Mouse (Mus musculus): ENCODE results near the gene Tsga10. TPM values are rescaled to one million over a fixed set of nuclear protein-coding genes. Genes with fewer than 3 reads are reported as not detected.
"Not testable (repeated sequence)": the region's sequence is repeated elsewhere in the genome, so short reads cannot be mapped to it uniquely, and the experiment has no call there.

Gene Tsga10
- total and polyA plus RNA-seq, 2 experiments from 2014 or later: 10.2 to 15.9 TPM

GRCm38 (mm10) chr1:37717415-37718195 lies 148.6 kb downstream of the Tsga10 start:
- 80% methylated on average over 14 of the region's 14 CpGs for WGBS
- Histone ChIP-seq H3K36me3 (ENCODE audit: insufficient read depth) (no peaks in the 10 kb centered on the region), H3K4me3 (ENCODE audit: low read depth, low read length) (no peak overlapping the region), H3K4me1 (ENCODE audit: insufficient read depth) (no peaks in the 10 kb centered on the region), H3K27ac (ENCODE audit: low read depth, low read length) (no peak overlapping the region), H3K4me2 (ENCODE audit: low read depth) (no peak overlapping the region), H3K9me3 (ENCODE audit: low read length) (no peaks in the 10 kb centered on the region), H3K9ac (no peak overlapping the region), H3K27me3 (ENCODE audit: insufficient read depth, low read length) (peaks cover 9% of the 10 kb centered on the region)
- no peak for DNase-seq
- no peak for ATAC-seq
- no peak for TF ChIP-seq CTCF (IDR thresholded peaks at IDR 0.05; ENCODE audit: low read depth)

- H3K9me3 ChIP-seq (ENCODE audit: low read length); H3K4me3 ChIP-seq (ENCODE audit: low read depth, low read length); H3K27me3 ChIP-seq (ENCODE audit: insufficient read depth, low read length); H3K36me3 ChIP-seq (ENCODE audit: insufficient read depth); H3K4me1 ChIP-seq (ENCODE audit: insufficient read depth); H3K9ac ChIP-seq; ATAC-seq; H3K27ac ChIP-seq (ENCODE audit: low read depth, low read length); H3K4me2 ChIP-seq (ENCODE audit: low read depth); DNase-seq: not testable (repeated sequence)
- WGBS: 81% methylated on average over 4 of the region's 4 CpGs
These were observed 153.9 kb downstream of the Tsga10 start for GRCm38 (mm10) chr1:37712357-37712737.

- no peaks in the 10 kb centered on the region for H3K4me1 ChIP-seq (ENCODE audit: insufficient read depth)
- 93% methylated on average over 10 of the region's 10 CpGs for WGBS
- H3K36me3 ChIP-seq (ENCODE audit: insufficient read depth): no peaks in the 10 kb centered on the region
- no peak overlapping the region for H3K27ac ChIP-seq (ENCODE audit: low read depth, low read length)
- H3K4me3 ChIP-seq (ENCODE audit: low read depth, low read length): no peak overlapping the region
- DNase-seq (no peak), ATAC-seq (no peak)
- no peaks in the 10 kb centered on the region for H3K27me3 ChIP-seq (ENCODE audit: insufficient read depth, low read length)
- TF ChIP-seq CTCF (IDR thresholded peaks at IDR 0.05; ENCODE audit: low read depth): no peak
- no peak overlapping the region for H3K4me2 ChIP-seq (ENCODE audit: low read depth)
- no peaks in the 10 kb centered on the region for H3K9me3 ChIP-seq (ENCODE audit: low read length)
- H3K9ac ChIP-seq: no peak overlapping the region
These were observed 154.5 kb downstream of the Tsga10 start for GRCm38 (mm10) chr1:37711596-37712356.

GRCm38 (mm10) chr1:37711082-37711481 lies 155.1 kb downstream of the Tsga10 start:
- 93% methylated on average over 5 of the region's 5 CpGs for WGBS
- no peaks in the 10 kb centered on the region for H3K9me3 ChIP-seq (ENCODE audit: low read length)
- no peaks in the 10 kb centered on the region for H3K27me3 ChIP-seq (ENCODE audit: insufficient read depth, low read length)
- H3K27ac ChIP-seq (ENCODE audit: low read depth, low read length): no peak overlapping the region
- DNase-seq (no peak), ATAC-seq (no peak)
- TF ChIP-seq CTCF (IDR thresholded peaks at IDR 0.05; ENCODE audit: low read depth): no peak
- no peak overlapping the region for H3K4me2 ChIP-seq (ENCODE audit: low read depth)
- H3K36me3 ChIP-seq (ENCODE audit: insufficient read depth): no peaks in the 10 kb centered on the region
- no peak overlapping the region for H3K9ac ChIP-seq
- no peak overlapping the region for H3K4me3 ChIP-seq (ENCODE audit: low read depth, low read length)
- H3K4me1 ChIP-seq (ENCODE audit: insufficient read depth): no peaks in the 10 kb centered on the region

- no peak overlapping the region for H3K27ac ChIP-seq (ENCODE audit: low read depth, low read length)
- TF ChIP-seq CTCF (IDR thresholded peaks at IDR 0.05; ENCODE audit: low read depth): no peak
- H3K4me2 ChIP-seq (ENCODE audit: low read depth): no peak overlapping the region
- H3K9ac ChIP-seq: no peak overlapping the region
- WGBS: 68% methylated on average over 8 of the region's 8 CpGs
- H3K4me3 ChIP-seq (ENCODE audit: low read depth, low read length): no peak overlapping the region
- ATAC-seq (no peak), DNase-seq (no peak)
- H3K27me3 ChIP-seq (ENCODE audit: insufficient read depth, low read length): no peaks in the 10 kb centered on the region
- no peaks in the 10 kb centered on the region for H3K4me1 ChIP-seq (ENCODE audit: insufficient read depth)
- H3K9me3 ChIP-seq (ENCODE audit: low read length): no peaks in the 10 kb centered on the region
- no peaks in the 10 kb centered on the region for H3K36me3 ChIP-seq (ENCODE audit: insufficient read depth)
These were observed 156.5 kb downstream of the Tsga10 start for GRCm38 (mm10) chr1:37709736-37710135.

- H3K9me3 ChIP-seq (ENCODE audit: low read length): no peaks in the 10 kb centered on the region
- WGBS: 86% methylated on average over 6 of the region's 6 CpGs
- H3K36me3 ChIP-seq (ENCODE audit: insufficient read depth): no peaks in the 10 kb centered on the region
- ATAC-seq: no peak
- DNase-seq: no peak
- no peak overlapping the region for H3K27ac ChIP-seq (ENCODE audit: low read depth, low read length)
- H3K4me1 ChIP-seq (ENCODE audit: insufficient read depth): no peaks in the 10 kb centered on the region
- H3K9ac ChIP-seq: no peak overlapping the region
- H3K4me2 ChIP-seq (ENCODE audit: low read depth): no peak overlapping the region
- H3K4me3 ChIP-seq (ENCODE audit: low read depth, low read length): no peak overlapping the region
- no peaks in the 10 kb centered on the region for H3K27me3 ChIP-seq (ENCODE audit: insufficient read depth, low read length)
- TF ChIP-seq CTCF (IDR thresholded peaks at IDR 0.05; ENCODE audit: low read depth): 0 out of 2 replicates have a peak, but pooled peaks have one; percentile 9
These were observed 157.8 kb downstream of the Tsga10 start for GRCm38 (mm10) chr1:37708270-37708955.

Other genes with a start within 250 kb of the Tsga10 start
- gene 2010300C02Rik, start 146.3 kb downstream of the Tsga10 start, total RNA-seq (2014; rRNA removed): 20.5 and 22.7 TPM in 2 replicates
- gene 2010300C02Rik, start 146.3 kb downstream of the Tsga10 start, polyA plus RNA-seq (2015; fragmentation: Nextera tagmentation; extraction: Ambion mirVana): 10.4 and 13.6 TPM in 2 replicates
- 8.1 and 10.8 TPM in 2 replicates for gene Lipt1, start 5.3 kb upstream of the Tsga10 start, total RNA-seq (2014; rRNA removed)
- gene Lipt1, start 5.3 kb upstream of the Tsga10 start, polyA plus RNA-seq (2015; fragmentation: Nextera tagmentation; extraction: Ambion mirVana): 5.7 TPM in 2 replicates
- gene Mitd1, start 24.0 kb upstream of the Tsga10 start, total RNA-seq (2014; rRNA removed): 9.7 and 11.9 TPM in 2 replicates
- gene Mitd1, start 24.0 kb upstream of the Tsga10 start, polyA plus RNA-seq (2015; fragmentation: Nextera tagmentation; extraction: Ambion mirVana): 8.1 and 9.5 TPM in 2 replicates
- gene Mrpl30, start 24.0 kb upstream of the Tsga10 start, total RNA-seq (2014; rRNA removed): 105 and 153 TPM in 2 replicates
- gene Mrpl30, start 24.0 kb upstream of the Tsga10 start, polyA plus RNA-seq (2015; fragmentation: Nextera tagmentation; extraction: Ambion mirVana): 291 and 359 TPM in 2 replicates
- gene Lyg2, start 50.1 kb upstream of the Tsga10 start, total RNA-seq (2014; rRNA removed): 0.05 TPM in 1 of 2 replicates, not detected in the other
- gene Lyg2, start 50.1 kb upstream of the Tsga10 start, polyA plus RNA-seq (2015; fragmentation: Nextera tagmentation; extraction: Ambion mirVana): not detected in 2 replicates
- gene Lyg1, start 91.3 kb upstream of the Tsga10 start, total RNA-seq (2014; rRNA removed): not detected in 2 replicates
- gene Lyg1, start 91.3 kb upstream of the Tsga10 start, polyA plus RNA-seq (2015; fragmentation: Nextera tagmentation; extraction: Ambion mirVana): not detected in 2 replicates
- gene Txndc9, start 131.5 kb upstream of the Tsga10 start, total RNA-seq (2014; rRNA removed): 48.1 and 60.2 TPM in 2 replicates
- gene Txndc9, start 131.5 kb upstream of the Tsga10 start, polyA plus RNA-seq (2015; fragmentation: Nextera tagmentation; extraction: Ambion mirVana): 126 and 129 TPM in 2 replicates
- 10.5 and 21.6 TPM in 2 replicates for gene Eif5b, start 131.6 kb upstream of the Tsga10 start, total RNA-seq (2014; rRNA removed)
- gene Eif5b, start 131.6 kb upstream of the Tsga10 start, polyA plus RNA-seq (2015; fragmentation: Nextera tagmentation; extraction: Ambion mirVana): 13.7 and 18.1 TPM in 2 replicates

Measured in forebrain, postnatal 0 days (tissue).